Mouse (Mus musculus): Measurements from ENCODE around the gene Dnah7a.
"Not testable (repeated sequence)": the region's sequence is repeated elsewhere in the genome, so short reads cannot be mapped to it uniquely, and the experiment has no call there.

Dnah7a gene

DNA sequence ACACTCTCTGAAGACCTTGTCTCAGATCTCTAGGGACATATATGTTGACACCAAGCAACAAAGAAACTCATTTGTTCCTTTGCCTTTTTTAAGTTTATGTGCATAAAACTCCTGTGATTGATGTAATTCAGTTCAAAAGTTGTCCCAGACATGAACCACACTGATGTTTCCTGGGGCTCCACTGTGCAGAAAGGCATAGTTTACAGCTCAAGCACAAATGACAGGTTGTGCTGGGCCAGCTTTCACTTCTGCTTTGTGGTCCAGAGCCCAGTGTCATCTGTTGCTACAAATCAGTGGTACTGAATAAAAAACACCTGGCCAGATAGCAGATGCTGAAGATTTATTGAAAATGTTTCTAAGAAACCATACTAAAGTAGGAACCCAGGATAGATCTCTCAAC is 42.3 kb downstream of the Dnah7a start:
- DNase-seq = not testable (repeated sequence)

- DNase-seq = no peak
Observed at GRCm38 (mm10) chr1:53639865-53640794, 66.5 kb downstream of the Dnah7a start.

DNA sequence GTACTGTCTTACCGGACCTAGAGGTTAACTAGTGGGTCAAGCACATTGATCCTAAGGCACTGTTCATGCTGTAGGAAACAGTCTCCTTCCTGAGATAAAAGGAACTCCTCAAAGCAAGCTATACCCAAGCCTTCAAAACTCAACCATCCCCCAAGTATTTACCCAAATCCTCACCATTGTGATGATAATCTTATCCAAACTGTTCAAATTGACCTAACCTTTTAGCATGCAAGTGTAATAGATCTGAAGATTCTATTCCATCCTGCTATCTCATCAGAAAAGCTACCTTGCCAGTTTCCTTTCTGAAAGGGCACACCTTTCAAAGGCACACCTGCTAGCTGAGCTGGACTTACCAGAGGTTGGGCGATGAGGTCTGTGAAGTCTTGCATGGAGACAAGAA is 70.9 kb downstream of the Dnah7a start:
- DNase-seq = not testable (repeated sequence)

- DNase-seq = not testable (repeated sequence)
Observed at GRCm38 (mm10) chr1:53632040-53632439, 74.5 kb downstream of the Dnah7a start.

DNA sequence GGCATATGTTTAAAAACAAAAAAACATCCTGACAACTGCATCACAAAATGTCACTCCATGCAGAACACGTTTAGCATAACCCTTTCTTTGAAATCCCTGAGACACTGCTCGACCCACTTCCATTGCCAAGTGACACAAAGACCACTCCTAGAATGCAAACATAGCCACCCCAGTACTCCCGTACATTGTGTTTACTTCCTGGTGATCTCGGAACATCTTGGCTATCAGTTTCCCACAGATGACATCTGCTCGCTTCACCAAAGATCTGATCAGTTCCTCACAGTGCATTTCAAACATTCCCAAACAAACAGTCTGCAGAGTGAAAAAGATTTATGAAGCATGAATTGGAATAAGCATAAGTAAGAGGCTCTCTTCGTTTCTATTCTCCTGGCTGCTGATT is 76.6 kb downstream of the Dnah7a start:
- no peak for DNase-seq

- no peak for DNase-seq
Observed at GRCm38 (mm10) chr1:53613486-53613885, 93.1 kb downstream of the Dnah7a start.

- DNase-seq = not testable (repeated sequence)
Observed at GRCm38 (mm10) chr1:53581326-53581725, 125.3 kb downstream of the Dnah7a start.

DNA sequence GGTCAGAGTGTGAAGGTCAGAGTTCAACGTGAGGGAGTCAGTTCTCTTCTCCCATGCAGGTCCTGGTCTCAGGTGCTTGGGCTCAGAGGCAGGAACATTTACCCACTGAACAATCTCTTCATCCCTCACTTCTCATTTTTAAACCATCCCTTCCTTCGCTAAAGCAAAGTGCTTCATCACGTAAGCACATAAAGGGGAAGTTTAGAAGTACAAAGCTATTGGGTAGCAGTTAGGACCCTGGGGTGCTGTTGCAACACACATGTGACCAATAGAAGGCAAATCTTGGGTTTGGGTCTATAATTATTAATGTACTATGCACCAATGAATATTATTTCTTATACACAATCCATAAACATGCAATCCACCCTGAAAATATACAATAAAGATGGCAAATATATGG is 148.7 kb downstream of the Dnah7a start:
- not testable (repeated sequence) for DNase-seq

DNA sequence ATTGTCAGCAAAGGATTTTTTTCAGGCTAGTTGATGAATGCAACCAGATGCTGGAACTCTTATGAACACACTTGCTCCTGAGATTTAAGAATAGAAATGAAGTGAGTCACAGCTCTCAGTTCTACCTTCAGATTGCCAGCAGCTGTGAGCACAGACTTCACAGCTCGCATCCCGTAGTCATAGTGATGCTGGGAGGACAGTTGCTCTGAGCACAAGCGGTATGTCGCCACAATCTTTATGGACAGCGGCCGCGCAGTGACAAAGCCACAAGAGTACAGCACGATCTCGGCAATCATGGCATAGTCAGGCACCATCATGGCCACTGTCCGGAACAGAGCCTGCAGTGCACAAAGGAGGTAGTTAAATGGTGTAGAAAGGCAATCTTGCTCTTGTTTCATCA is 159.6 kb downstream of the Dnah7a start:
- DNase-seq = not testable (repeated sequence)

GRCm38 (mm10) chr1:53538356-53538755 is 168.2 kb downstream of the Dnah7a start:
- not testable (repeated sequence) for DNase-seq

GRCm38 (mm10) chr1:53534826-53535225 is 171.8 kb downstream of the Dnah7a start:
- not testable (repeated sequence) for DNase-seq

GRCm38 (mm10) chr1:53526021-53526420 is 180.6 kb downstream of the Dnah7a start:
- not testable (repeated sequence) for DNase-seq

DNA sequence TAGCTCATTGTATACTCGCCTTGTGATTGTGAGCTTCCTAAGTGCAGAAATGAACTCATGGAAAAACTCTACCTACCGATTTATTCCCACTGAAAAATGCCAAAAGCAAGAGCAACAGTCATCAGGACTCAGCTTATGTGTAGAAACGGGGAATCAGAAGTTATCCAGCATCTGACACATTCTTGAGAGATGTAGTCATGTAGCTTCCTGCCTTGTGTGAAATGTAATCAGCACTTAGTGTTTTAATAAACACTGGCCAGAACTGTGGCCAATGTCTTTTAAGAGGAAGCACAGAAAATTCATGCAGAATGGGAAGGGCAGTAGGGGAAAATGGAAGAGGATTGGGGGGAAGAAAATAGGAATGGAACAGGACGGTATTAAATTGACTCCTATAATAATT is 232.9 kb downstream of the Dnah7a start:
- DNase-seq = no peak

DNA sequence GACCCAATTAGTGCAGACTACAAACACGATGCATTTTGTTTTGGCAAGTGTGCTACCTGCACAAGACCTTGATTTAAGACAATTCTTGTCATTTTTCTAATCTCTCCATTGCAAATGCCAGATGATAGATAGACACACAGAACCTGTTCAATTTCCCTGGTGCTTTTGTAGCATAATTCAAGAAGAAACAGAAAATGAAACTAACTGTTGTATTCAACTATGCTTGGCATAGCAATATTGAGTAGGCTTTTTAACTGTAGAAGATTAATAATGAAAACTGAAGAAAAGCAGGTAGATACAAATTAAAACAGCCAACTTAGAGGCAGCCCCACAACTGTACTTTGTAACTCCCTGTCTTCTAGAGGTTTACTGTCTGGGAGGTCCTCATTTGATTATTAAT is 234.5 kb downstream of the Dnah7a start:
- DNase-seq = not testable (repeated sequence)

DNA sequence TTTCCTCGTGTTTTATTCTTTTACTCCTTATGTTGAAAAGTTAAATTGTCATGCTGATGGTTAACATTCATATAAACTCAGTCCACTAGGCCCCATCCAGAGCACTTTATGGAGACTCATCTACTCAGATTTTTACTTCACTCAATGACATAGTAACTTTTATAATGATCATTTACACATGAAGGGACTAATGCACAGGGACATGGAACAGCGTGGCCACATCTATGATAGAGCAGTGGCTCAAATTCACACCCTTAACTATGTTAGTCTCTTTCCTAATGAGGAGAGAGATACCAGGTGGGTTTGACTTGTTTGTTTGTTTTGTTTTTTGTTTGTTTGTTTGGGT is 239.3 kb downstream of the Dnah7a start:
- no peak for DNase-seq

DNA sequence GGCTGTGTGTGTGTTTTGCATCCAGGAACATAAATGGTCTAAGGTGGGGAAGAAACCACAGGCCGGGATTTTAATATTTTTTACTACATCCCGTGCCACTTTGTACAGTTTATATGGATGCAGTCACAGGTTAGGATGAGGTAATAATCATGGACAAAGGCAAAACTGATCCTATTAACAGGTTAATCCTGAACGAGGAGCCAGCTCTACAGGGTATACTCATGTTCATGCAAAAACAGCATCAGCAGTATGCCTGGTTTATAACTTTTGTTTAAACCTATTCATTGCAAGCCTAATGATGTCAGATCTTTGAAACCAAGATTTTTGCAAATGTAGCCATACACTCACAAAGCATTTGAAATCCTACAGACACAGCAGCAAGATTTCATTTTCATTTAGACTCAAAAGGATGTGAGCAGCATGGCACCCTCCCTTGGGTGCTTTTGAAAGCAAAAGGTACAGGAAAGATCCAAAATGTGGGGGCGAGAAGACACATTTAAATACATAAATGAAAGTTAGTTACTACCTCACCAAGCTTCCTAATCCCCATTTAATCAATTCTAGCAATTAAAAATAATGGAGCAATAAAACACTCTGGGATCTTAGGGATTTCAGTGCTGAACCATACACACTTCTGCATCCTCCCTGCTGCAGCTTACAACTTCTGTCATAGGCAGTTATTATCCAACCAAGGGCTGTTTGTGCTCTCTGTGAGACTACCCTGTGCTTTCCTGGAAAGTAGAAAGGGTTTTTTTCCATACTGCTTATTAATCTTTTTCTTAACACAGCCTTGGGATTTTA is 239.9 kb downstream of the Dnah7a start:
- not testable (repeated sequence) for DNase-seq

GRCm38 (mm10) chr1:53439173-53439572 is 267.4 kb downstream of the Dnah7a start:
- not testable (repeated sequence) for DNase-seq

DNA sequence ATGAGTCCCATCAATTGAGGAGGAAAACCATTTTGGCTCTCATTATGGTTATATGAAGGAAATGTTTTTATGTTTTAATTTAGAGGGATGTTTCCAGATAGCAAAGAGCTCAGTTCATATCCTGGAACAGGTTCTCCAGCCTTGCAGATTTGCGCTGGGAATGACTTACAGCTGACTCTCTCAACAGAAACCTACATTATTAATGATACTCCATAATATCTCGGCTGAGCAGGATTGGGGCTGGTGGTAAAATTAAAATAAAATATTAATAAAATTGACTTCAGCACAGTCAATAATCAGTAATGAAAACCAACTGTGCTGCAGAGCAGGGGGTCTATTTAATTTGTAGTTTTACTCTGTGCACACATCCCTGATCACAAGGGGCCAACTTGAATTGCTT is 274.2 kb downstream of the Dnah7a start:
- DNase-seq = not testable (repeated sequence)

GRCm38 (mm10) chr1:53405803-53406325 is 300.7 kb downstream of the Dnah7a start:
- DNase-seq = no peak

- not testable (repeated sequence) for DNase-seq
Observed at GRCm38 (mm10) chr1:53393936-53394760, 312.4 kb downstream of the Dnah7a start.

GRCm38 (mm10) chr1:53388762-53389161 is 317.8 kb downstream of the Dnah7a start:
- no peak for DNase-seq

GRCm38 (mm10) chr1:53384085-53384688 is 322.4 kb downstream of the Dnah7a start:
- no peak for DNase-seq
